Mouse (Mus musculus) naive thymus-derived CD4-positive, alpha-beta T cell, adult 5 months (primary cell): ENCODE data around the gene Myof. TPM values are rescaled to one million over a fixed set of nuclear protein-coding genes. Genes with fewer than 3 reads are reported as not detected.

Experiments used
- polyA plus RNA-seq: library from polyadenylated mRNA; unstranded; fragments of 100-300 nt; shearing (Covaris generic); gene quantifications from one replicate; pipeline ENCODE4 v1.2.1, GENCODE M21; 2017

Gene Myof
- polyA plus RNA-seq = not detected

GRCm38 (mm10) chr19:38043281-38043981, at the start of gene Myof:
Gene Myof (minus strand): TSS chr19:38043577.

GRCm38 (mm10) chr19:38054720-38055192, 11.4 kb upstream of the Myof start, which contains the start of gene Cep55:
Gene Cep55 (plus strand): TSS chr19:38055011.

Other genes starting within 250 kb of the Myof start
- 0.67 TPM for gene Cep55, start 11.4 kb upstream of the Myof start, polyA plus RNA-seq
- not detected for gene Ffar4, start 53.5 kb upstream of the Myof start, polyA plus RNA-seq
- not detected for gene Rbp4, start 81.7 kb upstream of the Myof start, polyA plus RNA-seq
- gene Pde6c, start 89.2 kb upstream of the Myof start, polyA plus RNA-seq = not detected
- 21.9 TPM for gene Fra10ac1, start 180.6 kb upstream of the Myof start, polyA plus RNA-seq
- not detected for gene Lgi1, start 221.0 kb upstream of the Myof start, polyA plus RNA-seq